Mouse (Mus musculus): Measurements from ENCODE around the gene Suclg2.

DNA sequence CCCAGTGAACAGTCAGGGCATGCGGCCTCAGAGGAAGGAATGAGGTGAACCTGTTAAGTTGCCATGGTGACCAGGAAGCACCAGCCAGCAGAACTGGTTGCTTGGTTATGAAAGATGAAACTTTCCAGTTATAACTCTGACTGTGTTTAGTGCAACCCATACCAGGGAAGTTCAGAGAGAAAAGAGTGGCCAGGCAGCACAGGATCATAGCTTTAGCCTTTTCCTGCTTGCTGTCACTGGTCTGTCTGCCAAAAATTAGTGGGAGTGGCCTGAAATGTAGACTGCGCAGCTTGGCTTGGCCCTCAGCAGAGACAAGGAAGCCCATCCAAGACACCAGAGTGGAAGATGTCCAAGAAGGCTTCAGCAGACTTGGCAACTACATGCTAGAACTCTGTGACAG, 96.8 kb downstream of the Suclg2 start:
- TF ChIP-seq POLR2A (IDR thresholded peaks at IDR 0.05; ENCODE audit: borderline replicate concordance, extremely low read depth, low read depth, low read length): no peak
- TF ChIP-seq CTCF (IDR thresholded peaks at IDR 0.05; ENCODE audit: insufficient read depth, low read length): no peak
